Mouse (Mus musculus): ENCODE measurements around the gene Olfr885. TPM values are rescaled to one million over a fixed set of nuclear protein-coding genes. Genes with fewer than 3 reads are reported as not detected.

Gene Olfr885
- polyA plus RNA-seq (2011; ENCODE audit: insufficient read depth, insufficient read length, low read depth, missing spikeins) = not detected in 2 replicates

DNA sequence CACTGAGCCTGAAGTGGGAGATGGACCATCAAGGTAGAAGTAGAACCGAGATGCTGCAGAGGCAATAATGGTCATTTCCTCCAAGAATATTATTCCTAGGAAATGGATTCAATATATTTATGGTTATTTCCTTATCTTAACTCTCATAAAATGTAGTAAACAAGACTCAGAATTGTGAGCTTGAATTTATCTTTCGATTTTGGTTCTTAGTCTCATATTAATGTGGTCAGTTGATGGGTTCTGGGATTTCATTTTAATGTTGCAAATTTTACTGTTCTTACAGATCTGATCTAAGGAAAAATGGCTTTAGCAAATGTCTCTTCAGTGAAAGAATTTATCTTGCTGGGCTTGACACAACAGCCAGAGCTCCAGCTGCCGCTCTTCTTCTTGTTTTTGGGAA is at the start of gene Olfr885:
TSS of gene Olfr885 (plus strand) at position 301 of the 400 bp plus-strand sequence.
- H3K36me3 ChIP-seq (ENCODE audit: control insufficient read depth, insufficient read depth, low read length, poor library complexity, severe bottlenecking) = no peaks in the 10 kb centered on the region

DNA sequence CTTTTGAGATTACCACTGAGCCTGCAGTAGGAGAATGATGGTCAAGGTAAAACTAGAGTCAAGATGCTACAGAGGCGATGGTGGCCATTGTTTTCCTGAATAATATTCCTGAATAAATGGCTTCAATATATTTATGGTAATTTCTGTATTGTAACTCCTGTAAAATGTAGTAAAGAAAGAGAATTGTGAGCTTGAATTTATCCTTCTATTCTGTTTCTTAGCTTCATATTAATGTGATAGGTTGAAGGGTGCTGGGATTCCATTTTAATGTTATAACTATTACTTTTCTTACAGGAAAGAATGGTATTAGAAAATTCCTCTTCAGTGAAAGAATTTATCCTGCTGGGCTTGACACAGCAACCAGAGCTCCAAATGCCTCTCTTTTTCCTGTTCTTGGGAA is 35.6 kb upstream of the Olfr885 start, which contains the start of gene Olfr883:
TSS of gene Olfr883 (plus strand) at position 301 of the 400 bp plus-strand sequence.
- Histone ChIP-seq H3K4me1 (ENCODE audit: control insufficient read depth, insufficient read depth, low read length) (no peaks in the 10 kb centered on the region), H3K9ac (ENCODE audit: low read depth, poor library complexity, severe bottlenecking) (no peak within 1 kb of the TSS), H3K4me3 (ENCODE audit: low read depth, low read length) (no peak within 1 kb of the TSS), H3K27me3 (ENCODE audit: control insufficient read depth, insufficient read depth, low read length, poor library complexity, severe bottlenecking) (no peaks in the 10 kb centered on the region; the same call in 1 of the 2 replicates), H3K27ac (ENCODE audit: insufficient read depth, low read length) (no peak within 1 kb of the TSS), H3K9me3 (replicated peaks; ENCODE audit: control insufficient read depth, insufficient read depth, low read length, poor library complexity, severe bottlenecking) (no peaks in the 10 kb centered on the region), H3K36me3 (ENCODE audit: control insufficient read depth, insufficient read depth, low read length, poor library complexity, severe bottlenecking) (no peaks in the 10 kb centered on the region)
- TF ChIP-seq CTCF (IDR thresholded peaks at IDR 0.05; ENCODE audit: low read depth, low read length) (no peak), POLR2A (IDR thresholded peaks at IDR 0.05; ENCODE audit: insufficient read depth, low read length) (no peak), EP300 (IDR thresholded peaks at IDR 0.05; ENCODE audit: insufficient read depth, low read depth, low read length) (no peak)

More for the DNA sequence above, at the start of gene Olfr885:
- Histone ChIP-seq H3K9me3 (replicated peaks; ENCODE audit: control insufficient read depth, insufficient read depth, low read length, poor library complexity, severe bottlenecking) (no peaks in the 10 kb centered on the region), H3K27ac (ENCODE audit: insufficient read depth, low read length) (no peak within 1 kb of the TSS), H3K4me1 (ENCODE audit: control insufficient read depth, insufficient read depth, low read length) (no peaks in the 10 kb centered on the region), H3K27me3 (ENCODE audit: control insufficient read depth, insufficient read depth, low read length, poor library complexity, severe bottlenecking) (no peaks in the 10 kb centered on the region), H3K9ac (ENCODE audit: low read depth, poor library complexity, severe bottlenecking) (no peak within 1 kb of the TSS), H3K4me3 (ENCODE audit: low read depth, low read length) (no peak within 1 kb of the TSS)
- TF ChIP-seq CTCF (IDR thresholded peaks at IDR 0.05; ENCODE audit: low read depth, low read length) (no peak), EP300 (IDR thresholded peaks at IDR 0.05; ENCODE audit: insufficient read depth, low read depth, low read length) (no peak), POLR2A (IDR thresholded peaks at IDR 0.05; ENCODE audit: insufficient read depth, low read length) (no peak)

DNA sequence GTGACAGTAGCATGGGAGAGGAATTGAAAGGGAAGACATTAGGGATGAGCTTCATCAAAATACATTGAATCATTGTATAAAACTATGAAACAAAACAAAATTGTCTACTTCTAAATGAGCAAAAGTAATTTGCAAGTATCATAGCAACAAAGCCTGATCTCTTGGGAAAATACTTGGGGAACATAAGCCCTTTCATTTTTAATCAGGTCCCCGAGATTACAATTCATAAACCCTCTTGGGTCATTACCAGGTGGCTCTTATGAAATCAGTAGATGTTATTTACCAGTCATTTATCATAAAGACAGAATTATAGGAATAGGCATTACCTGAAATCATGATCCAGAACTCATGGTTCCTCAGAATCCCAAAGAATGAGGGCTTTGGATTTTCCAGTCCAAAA is 14.9 kb upstream of the Olfr885 start, which contains the start of gene Olfr884:
TSS of gene Olfr884 (plus strand) at position 301 of the 400 bp plus-strand sequence.
- no peak within 1 kb of the TSS for H3K27ac ChIP-seq (ENCODE audit: insufficient read depth, low read length)
- H3K27me3 ChIP-seq (ENCODE audit: control insufficient read depth, insufficient read depth, low read length, poor library complexity, severe bottlenecking) = no peaks in the 10 kb centered on the region
- H3K9ac ChIP-seq (ENCODE audit: low read depth, poor library complexity, severe bottlenecking) = no peak within 1 kb of the TSS
- H3K4me1 ChIP-seq (ENCODE audit: control insufficient read depth, insufficient read depth, low read length) = no peaks in the 10 kb centered on the region
- H3K4me3 ChIP-seq (ENCODE audit: low read depth, low read length) = no peak within 1 kb of the TSS
- TF ChIP-seq EP300 (IDR thresholded peaks at IDR 0.05; ENCODE audit: insufficient read depth, low read depth, low read length) (no peak), CTCF (IDR thresholded peaks at IDR 0.05; ENCODE audit: low read depth, low read length) (no peak), POLR2A (IDR thresholded peaks at IDR 0.05; ENCODE audit: insufficient read depth, low read length) (no peak)
- no peaks in the 10 kb centered on the region for H3K9me3 ChIP-seq (replicated peaks; ENCODE audit: control insufficient read depth, insufficient read depth, low read length, poor library complexity, severe bottlenecking)
- H3K36me3 ChIP-seq (ENCODE audit: control insufficient read depth, insufficient read depth, low read length, poor library complexity, severe bottlenecking) = no peaks in the 10 kb centered on the region

DNA sequence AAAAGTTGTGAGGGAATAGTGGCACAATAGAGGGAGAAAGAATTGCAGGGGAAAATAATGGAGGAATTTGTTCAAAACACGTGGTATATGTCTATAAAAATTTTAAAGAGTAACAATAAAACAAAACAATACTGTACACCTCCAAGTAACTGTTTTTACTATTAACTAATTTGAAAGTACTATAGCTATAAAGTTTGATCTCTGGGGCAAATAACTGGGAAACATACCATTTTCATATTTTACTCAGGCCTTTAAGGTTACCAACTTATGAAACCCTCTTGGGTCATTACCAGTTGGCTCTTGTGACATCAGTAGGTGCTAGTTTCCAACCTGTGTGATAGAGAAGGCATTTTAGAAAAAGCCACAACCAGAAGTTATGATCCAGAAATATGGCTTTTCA is 22.6 kb downstream of the Olfr885 start, which contains the start of gene Olfr887:
TSS of gene Olfr887 (plus strand) at position 301 of the 400 bp plus-strand sequence.
- no peaks in the 10 kb centered on the region for H3K27me3 ChIP-seq (ENCODE audit: control insufficient read depth, insufficient read depth, low read length, poor library complexity, severe bottlenecking)

DNA sequence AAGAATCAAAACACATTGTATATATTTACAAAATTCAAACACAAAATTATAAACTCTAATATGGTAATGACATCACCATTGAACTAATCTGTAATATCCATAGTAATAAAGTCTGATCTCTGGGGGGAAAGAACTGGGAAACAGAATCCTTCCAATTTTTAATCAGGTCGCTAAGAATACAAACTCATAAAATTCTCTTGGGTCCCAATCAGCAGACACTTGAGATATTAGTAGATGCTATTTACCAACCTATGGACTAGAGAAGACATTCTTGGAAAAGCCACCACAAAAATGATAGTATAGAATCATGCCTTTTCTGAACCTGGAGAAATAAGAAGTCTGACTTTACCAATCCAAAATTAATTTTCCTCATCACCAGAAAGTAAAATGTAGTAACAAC is 46.7 kb downstream of the Olfr885 start, which contains the start of gene Olfr888:
TSS of gene Olfr888 (plus strand) at position 301 of the 400 bp plus-strand sequence.
- Histone ChIP-seq H3K36me3 (ENCODE audit: control insufficient read depth, insufficient read depth, low read length, poor library complexity, severe bottlenecking) (no peaks in the 10 kb centered on the region), H3K27ac (ENCODE audit: insufficient read depth, low read length) (no peak within 1 kb of the TSS), H3K4me3 (ENCODE audit: low read depth, low read length) (no peak within 1 kb of the TSS), H3K9ac (ENCODE audit: low read depth, poor library complexity, severe bottlenecking) (no peak within 1 kb of the TSS), H3K4me1 (ENCODE audit: control insufficient read depth, insufficient read depth, low read length) (no peaks in the 10 kb centered on the region), H3K9me3 (replicated peaks; ENCODE audit: control insufficient read depth, insufficient read depth, low read length, poor library complexity, severe bottlenecking) (no peaks in the 10 kb centered on the region), H3K27me3 (ENCODE audit: control insufficient read depth, insufficient read depth, low read length, poor library complexity, severe bottlenecking) (no peaks in the 10 kb centered on the region)
- no peak for TF ChIP-seq POLR2A (IDR thresholded peaks at IDR 0.05; ENCODE audit: insufficient read depth, low read length)
- TF ChIP-seq CTCF (IDR thresholded peaks at IDR 0.05; ENCODE audit: low read depth, low read length) = no peak

More for the DNA sequence above, 22.6 kb downstream of the Olfr885 start, which contains the start of gene Olfr887:
- H3K27ac ChIP-seq (ENCODE audit: insufficient read depth, low read length) = no peak within 1 kb of the TSS
- H3K4me3 ChIP-seq (ENCODE audit: low read depth, low read length) = no peak within 1 kb of the TSS
- no peaks in the 10 kb centered on the region for H3K36me3 ChIP-seq (ENCODE audit: control insufficient read depth, insufficient read depth, low read length, poor library complexity, severe bottlenecking)
- TF ChIP-seq POLR2A (IDR thresholded peaks at IDR 0.05; ENCODE audit: insufficient read depth, low read length) (no peak), EP300 (IDR thresholded peaks at IDR 0.05; ENCODE audit: insufficient read depth, low read depth, low read length) (no peak), CTCF (IDR thresholded peaks at IDR 0.05; ENCODE audit: low read depth, low read length) (no peak)
- H3K9ac ChIP-seq (ENCODE audit: low read depth, poor library complexity, severe bottlenecking) = no peak within 1 kb of the TSS
- no peaks in the 10 kb centered on the region for H3K9me3 ChIP-seq (replicated peaks; ENCODE audit: control insufficient read depth, insufficient read depth, low read length, poor library complexity, severe bottlenecking)
- H3K4me1 ChIP-seq (ENCODE audit: control insufficient read depth, insufficient read depth, low read length) = no peaks in the 10 kb centered on the region

Other genes with a start within 250 kb of the Olfr885 start
- not detected in 2 replicates for gene Olfr877, start 207.1 kb upstream of the Olfr885 start, polyA plus RNA-seq (2011; ENCODE audit: insufficient read depth, insufficient read length, low read depth, missing spikeins)
- gene Olfr145, start 164.6 kb upstream of the Olfr885 start, polyA plus RNA-seq (2011; ENCODE audit: insufficient read depth, insufficient read length, low read depth, missing spikeins) = not detected in 2 replicates
- not detected in 2 replicates for gene Olfr878, start 143.5 kb upstream of the Olfr885 start, polyA plus RNA-seq (2011; ENCODE audit: insufficient read depth, insufficient read length, low read depth, missing spikeins)
- gene Olfr881, start 69.5 kb upstream of the Olfr885 start, polyA plus RNA-seq (2011; ENCODE audit: insufficient read depth, insufficient read length, low read depth, missing spikeins) = not detected in 2 replicates
- gene Olfr883, start 35.5 kb upstream of the Olfr885 start, polyA plus RNA-seq (2011; ENCODE audit: insufficient read depth, insufficient read length, low read depth, missing spikeins) = not detected in 2 replicates
- gene Olfr884, start 14.8 kb upstream of the Olfr885 start, polyA plus RNA-seq (2011; ENCODE audit: insufficient read depth, insufficient read length, low read depth, missing spikeins) = not detected in 2 replicates
- not detected in 2 replicates for gene Olfr887, start 22.8 kb downstream of the Olfr885 start, polyA plus RNA-seq (2011; ENCODE audit: insufficient read depth, insufficient read length, low read depth, missing spikeins)
- gene Olfr888, start 46.8 kb downstream of the Olfr885 start, polyA plus RNA-seq (2011; ENCODE audit: insufficient read depth, insufficient read length, low read depth, missing spikeins) = not detected in 2 replicates
- gene Olfr889, start 53.9 kb downstream of the Olfr885 start, polyA plus RNA-seq (2011; ENCODE audit: insufficient read depth, insufficient read length, low read depth, missing spikeins) = not detected in 2 replicates
- not detected in 2 replicates for gene Olfr890, start 81.2 kb downstream of the Olfr885 start, polyA plus RNA-seq (2011; ENCODE audit: insufficient read depth, insufficient read length, low read depth, missing spikeins)
- gene Olfr891, start 119.5 kb downstream of the Olfr885 start, polyA plus RNA-seq (2011; ENCODE audit: insufficient read depth, insufficient read length, low read depth, missing spikeins) = not detected in 2 replicates
- gene Olfr893, start 147.0 kb downstream of the Olfr885 start, polyA plus RNA-seq (2011; ENCODE audit: insufficient read depth, insufficient read length, low read depth, missing spikeins) = not detected in 2 replicates
- gene Olfr894, start 156.7 kb downstream of the Olfr885 start, polyA plus RNA-seq (2011; ENCODE audit: insufficient read depth, insufficient read length, low read depth, missing spikeins) = not detected in 2 replicates
- gene Olfr143, start 191.5 kb downstream of the Olfr885 start, polyA plus RNA-seq (2011; ENCODE audit: insufficient read depth, insufficient read length, low read depth, missing spikeins) = not detected in 2 replicates
- gene Olfr895, start 206.5 kb downstream of the Olfr885 start, polyA plus RNA-seq (2011; ENCODE audit: insufficient read depth, insufficient read length, low read depth, missing spikeins) = not detected in 2 replicates
- gene Olfr896-ps1, start 229.8 kb downstream of the Olfr885 start, polyA plus RNA-seq (2011; ENCODE audit: insufficient read depth, insufficient read length, low read depth, missing spikeins) = not detected in 2 replicates